Comparison of ENCODE assay signal across 15 mouse cellular contexts in genomic region chr3:133968176-133968575, GRCm38 (mm10).
"Had no signal": no experiment of that assay in that cellular context is flagged by ENCODE, and none has a peak within 500 bp of the region (broad histone marks: within the 10 kb centered on the region; RNA-seq: fewer than 3 reads in every experiment).

No protein-coding gene starts in this region.

- H3K4me2 ChIP-seq: limb, embryonic 12.5 days; liver, embryonic 11.5 days; liver, embryonic 15.5 days; midbrain, embryonic 12.5 days; neural tube, embryonic 15.5 days had no signal

- ATAC-seq: lung, postnatal 0 days had no signal

- H3K9me3 ChIP-seq: limb, embryonic 12.5 days; liver, embryonic 15.5 days; midbrain, embryonic 12.5 days; neural tube, embryonic 15.5 days had no signal

- H3K27me3 ChIP-seq: limb, embryonic 12.5 days; liver, embryonic 15.5 days; midbrain, embryonic 12.5 days; neural tube, embryonic 15.5 days had no signal

- H3K4me3 ChIP-seq: limb, embryonic 12.5 days; liver, embryonic 15.5 days; midbrain, embryonic 12.5 days; myocyte; neural tube, embryonic 15.5 days had no signal

- H3K9ac ChIP-seq: limb, embryonic 12.5 days; liver, embryonic 15.5 days; midbrain, embryonic 12.5 days; neural tube, embryonic 15.5 days had no signal

- H3K4me1 ChIP-seq: limb, embryonic 12.5 days; liver, embryonic 15.5 days; midbrain, embryonic 12.5 days; neural tube, embryonic 15.5 days had no signal

- DNase-seq: kidney, adult 9 months; kidney, postnatal 36 days; lung, adult 2 months; lung, postnatal 36 days; right cerebral cortex, adult 18-20 months; right cerebral cortex, postnatal 25 days; thymus, postnatal 36 days had no signal

- H3K36me3 ChIP-seq: limb, embryonic 12.5 days; liver, embryonic 15.5 days; midbrain, embryonic 12.5 days; neural tube, embryonic 15.5 days had no signal

- H3K27ac ChIP-seq: kidney, postnatal 0 days; limb, embryonic 12.5 days; liver, embryonic 15.5 days; midbrain, embryonic 12.5 days; neural tube, embryonic 15.5 days had no signal
